Mouse (Mus musculus) stomach, embryonic 15.5 days (tissue): ENCODE data around the gene Macf1. TPM values are rescaled to one million over a fixed set of nuclear protein-coding genes. Genes with fewer than 3 reads are reported as not detected.
A peak's percentile ranks its signal among the peaks of the same experiment; 100 is the strongest.

Experiments
- ATAC-seq: fragments of 200-750 bp; cut with Nextera tagmentation; 2 replicates; pipeline ENCODE4 v1.8.0; 2017; ENCODE audit warnings: low read depth, moderate number of reproducible peaks, moderate TSS enrichment; ENCODE audit not compliant: insufficient read depth, low FRiP score
- H3K27ac ChIP-seq: fragments of 300-500 bp; sonication (generic); 2 replicates; pipeline ENCODE4 v1.5.1; 2015; ENCODE audit warnings: mild to moderate bottlenecking, inconsistent platforms
- H3K27me3 ChIP-seq: fragments of 300-500 bp; sonication (generic); replicated peaks from 2 replicates; pipeline ENCODE4 v1.6.1; 2015; ENCODE audit warnings: inconsistent platforms
- H3K36me3 ChIP-seq: fragments of 300-500 bp; sonication (generic); 2 replicates; pipeline ENCODE4 v1.6.1; 2015; ENCODE audit warnings: inconsistent platforms
- H3K4me1 ChIP-seq: fragments of 300-500 bp; sonication (generic); 2 replicates; pipeline ENCODE4 v1.6.1; 2015; ENCODE audit warnings: inconsistent platforms
- H3K4me2 ChIP-seq: fragments of 300-500 bp; sonication (generic); 2 replicates; pipeline ENCODE4 v1.6.1; 2015; ENCODE audit warnings: mild to moderate bottlenecking, inconsistent platforms
- H3K4me3 ChIP-seq: fragments of 300-500 bp; sonication (generic); replicated peaks from 2 replicates; pipeline ENCODE4 v1.5.1; 2015; ENCODE audit warnings: inconsistent platforms
- H3K9ac ChIP-seq: fragments of 300-500 bp; sonication (generic); 2 replicates; pipeline ENCODE4 v1.6.1; 2015; ENCODE audit warnings: inconsistent platforms
- H3K9me3 ChIP-seq: fragments of 300-500 bp; sonication (generic); 2 replicates; pipeline ENCODE4 v1.6.1; 2016; ENCODE audit warnings: inconsistent platforms
- WGBS: fragments of 180-500 bp; shearing (Covaris S2); methylation state at CpG from one replicate; pipeline ENCODE4 v1.1.7; 2015; 5-methylcytosine and 5-hydroxymethylcytosine counted together
- polyA plus RNA-seq: library from polyadenylated mRNA; unstranded; fragments of >200 nt; fragmentation: Nextera tagmentation; extraction: Ambion mirVana; gene quantifications from 2 replicates; pipeline ENCODE4 v1.2.1, GENCODE M21; 2015

Macf1 gene
- polyA plus RNA-seq, 1 experiment from 2014 or later, result 34.6 TPM

DNA sequence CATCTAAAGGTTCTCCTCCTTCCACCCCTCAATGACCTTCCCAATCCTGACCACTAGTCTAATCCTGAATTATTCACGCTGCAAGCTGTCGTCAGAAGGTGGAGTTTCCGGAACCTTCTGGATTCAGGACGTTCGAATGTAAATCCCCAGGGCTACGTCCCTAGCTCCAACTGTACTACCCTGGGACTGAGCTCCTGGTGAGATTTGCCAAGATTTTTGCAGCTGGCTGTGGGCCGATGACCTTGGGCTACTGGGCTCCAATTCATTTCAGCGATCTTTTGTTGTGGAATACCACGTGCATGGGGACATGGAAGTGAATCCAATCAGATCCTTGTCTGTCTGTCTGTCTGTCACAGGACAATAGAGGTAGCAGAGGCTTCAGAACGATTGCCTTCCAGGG, 6.2 kb upstream of the Macf1 start:
- no peaks in the 10 kb centered on the region for H3K36me3 ChIP-seq
- WGBS, result 86% methylated on average over 10 of the region's 10 CpGs
- H3K27me3 ChIP-seq, result peaks cover 12% of the 10 kb centered on the region; the same call in 1 of the 2 replicates
- no peak for ATAC-seq
- no peak overlapping the region for H3K4me3 ChIP-seq
- no peak overlapping the region for H3K4me2 ChIP-seq
- H3K9ac ChIP-seq, result no peak overlapping the region
- H3K9me3 ChIP-seq, result no peaks in the 10 kb centered on the region
- H3K27ac ChIP-seq, result no peak overlapping the region
- H3K4me1 ChIP-seq, result peaks cover 9% of the 10 kb centered on the region

DNA sequence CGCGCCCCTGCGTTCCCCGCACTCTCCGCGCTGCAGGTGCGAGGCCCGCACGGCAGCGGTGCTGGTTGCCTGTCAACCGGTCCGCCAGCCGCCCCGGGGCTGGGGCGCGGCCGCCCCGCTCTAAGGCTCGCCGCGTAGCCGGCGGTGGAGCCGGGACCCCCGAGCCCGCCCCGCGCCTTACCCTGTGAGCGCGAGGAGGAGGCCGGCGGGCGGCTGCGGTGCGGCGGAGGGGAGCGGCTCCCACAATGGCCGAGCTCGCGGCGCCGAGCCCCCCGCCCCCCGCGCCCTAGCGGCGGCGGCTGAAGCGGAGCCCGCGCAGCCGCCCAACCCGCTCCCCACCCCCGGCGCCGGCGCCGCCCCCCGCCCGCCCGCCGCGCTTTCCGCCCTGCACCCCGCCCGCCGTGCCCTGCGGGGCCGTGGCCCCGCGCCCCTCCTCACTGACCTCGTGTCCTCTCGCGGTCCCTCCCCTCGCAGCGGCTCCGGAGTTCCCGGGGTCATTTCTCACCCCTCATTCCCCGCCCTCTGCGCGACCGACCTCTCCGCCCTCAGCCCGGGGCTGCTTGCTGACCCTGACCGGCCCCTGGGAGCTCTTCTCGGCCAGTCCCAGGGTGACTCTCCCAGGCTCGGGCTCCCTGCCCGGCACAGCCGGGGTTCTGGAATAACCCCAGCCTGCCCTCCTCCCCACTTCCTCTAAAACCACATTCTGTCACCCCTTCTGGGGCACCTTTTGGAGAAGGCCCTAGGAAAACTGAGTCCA, 3.0 kb upstream of the Macf1 start:
- peak overlapping the region; percentile 100 for H3K4me2 ChIP-seq
- no peaks in the 10 kb centered on the region for H3K9me3 ChIP-seq
- H3K27ac ChIP-seq, result peak overlapping the region; percentile 54; the same call in 1 of the 2 replicates
- under 1% methylated on average over 61 of the region's 89 CpGs for WGBS
- peaks cover 16% of the 10 kb centered on the region; the same call in 1 of the 2 replicates for H3K27me3 ChIP-seq
- peaks cover 9% of the 10 kb centered on the region for H3K4me1 ChIP-seq
- peak overlapping the region; percentile 76 for H3K4me3 ChIP-seq
- peak overlapping the region; percentile 52 for H3K9ac ChIP-seq
- no peaks in the 10 kb centered on the region for H3K36me3 ChIP-seq
- ATAC-seq, result peak; percentile 54; the same call in 1 of the 2 replicates

DNA sequence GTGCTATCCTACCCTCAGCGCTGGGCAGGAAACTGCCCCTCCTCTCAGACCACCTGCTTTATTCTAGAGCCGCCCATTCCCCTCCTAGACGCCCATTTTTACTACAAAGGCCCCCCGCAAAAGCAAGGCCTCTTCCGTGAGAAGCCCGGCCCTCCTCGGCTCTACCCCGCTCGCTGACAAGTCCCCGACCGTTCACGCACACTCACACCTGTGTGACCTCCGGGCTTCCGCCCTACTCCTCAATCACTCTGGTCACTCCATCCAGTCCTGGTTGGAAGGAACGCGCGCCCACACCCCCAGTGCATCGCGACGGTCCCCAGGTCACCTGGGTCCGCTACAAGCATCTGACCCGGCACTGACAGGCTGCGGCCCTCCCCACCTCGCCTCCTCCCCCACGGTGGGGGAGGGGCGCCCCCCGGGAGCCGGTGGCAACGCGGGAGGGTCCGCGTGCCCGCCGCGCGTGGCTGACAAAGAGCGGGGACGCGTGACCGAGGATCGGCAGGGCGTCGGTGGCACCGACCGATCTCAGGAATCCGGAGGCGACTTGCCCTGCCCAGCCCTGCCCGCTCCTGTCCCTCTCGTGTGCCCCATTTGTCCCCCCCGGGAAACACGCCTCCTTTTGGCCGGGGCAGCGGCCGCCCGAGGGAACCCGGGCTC, 2.3 kb upstream of the Macf1 start:
- Histone ChIP-seq H3K4me3 (peak overlapping the region; percentile 76), H3K4me1 (peaks cover 9% of the 10 kb centered on the region), H3K9ac (peak overlapping the region; percentile 52), H3K27ac (no peak overlapping the region), H3K4me2 (peak overlapping the region; percentile 100), H3K36me3 (no peaks in the 10 kb centered on the region), H3K9me3 (no peaks in the 10 kb centered on the region), H3K27me3 (peaks cover 16% of the 10 kb centered on the region; the same call in 1 of the 2 replicates)
- WGBS, result 1% methylated on average over 53 of the region's 56 CpGs
- no peak for ATAC-seq

DNA sequence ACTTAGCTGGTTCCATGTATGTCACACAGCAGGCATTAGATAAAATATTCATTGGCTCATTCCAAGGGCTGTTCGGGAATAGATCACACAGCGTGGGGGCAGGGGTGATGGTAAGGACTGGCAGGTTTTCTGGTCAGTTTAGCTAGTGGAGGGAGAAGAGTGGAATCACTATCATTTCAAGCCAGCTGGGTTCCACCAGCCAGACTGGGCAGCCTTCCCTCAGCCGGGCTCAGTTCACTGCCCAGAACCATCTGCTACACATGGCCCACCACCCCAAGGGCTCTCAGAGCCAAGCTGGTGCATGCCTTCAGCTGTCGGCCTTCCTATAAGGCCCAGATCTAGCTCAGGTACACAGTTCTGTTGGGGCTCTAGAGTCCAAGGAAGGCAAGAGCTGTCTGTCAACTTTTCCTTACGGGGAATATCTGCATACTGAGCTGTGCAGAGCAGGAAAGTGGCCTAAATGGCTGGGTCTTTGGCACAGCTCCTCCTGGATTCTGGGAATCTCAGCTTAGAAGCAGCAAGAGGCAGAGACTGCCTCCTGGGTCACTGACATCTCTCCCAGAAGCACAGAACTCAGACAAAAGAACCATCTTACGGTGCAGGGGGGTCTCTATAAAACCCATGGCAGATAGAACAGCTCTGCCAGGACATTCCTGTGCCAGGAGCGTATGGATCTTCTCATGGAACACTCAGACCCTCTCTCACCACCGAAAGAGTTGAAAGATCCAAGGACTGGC, 1.5 kb upstream of the Macf1 start:
- peaks cover 16% of the 10 kb centered on the region; the same call in 1 of the 2 replicates for H3K27me3 ChIP-seq
- no peaks in the 10 kb centered on the region for H3K9me3 ChIP-seq
- ATAC-seq, result no peak
- H3K9ac ChIP-seq, result no peak overlapping the region
- H3K27ac ChIP-seq, result no peak overlapping the region
- no peaks in the 10 kb centered on the region for H3K36me3 ChIP-seq
- WGBS, result 63% methylated on average over 8 of the region's 8 CpGs
- peaks cover 9% of the 10 kb centered on the region for H3K4me1 ChIP-seq
- peak overlapping the region; percentile 76 for H3K4me3 ChIP-seq
- peak overlapping the region; percentile 100 for H3K4me2 ChIP-seq

DNA sequence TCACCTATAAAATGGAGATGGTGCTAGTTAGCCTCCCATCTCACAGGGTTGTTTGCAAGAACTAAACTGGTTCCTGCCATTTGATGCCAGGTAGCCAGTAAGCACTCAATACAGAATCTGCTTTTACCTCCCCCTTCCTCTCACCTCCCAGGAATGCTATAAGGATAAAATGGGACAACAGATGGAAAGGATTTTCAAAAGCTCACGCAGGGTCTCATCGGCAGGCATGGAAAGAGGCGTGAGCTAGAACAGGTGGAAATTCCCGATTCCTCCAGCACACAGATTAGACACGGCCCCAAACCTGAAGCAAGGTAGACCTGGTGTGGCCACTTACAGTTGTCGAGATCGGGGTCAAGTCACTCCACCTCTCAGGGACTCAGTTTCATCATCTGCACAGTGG, 886 bp upstream of the Macf1 start:
- H3K4me2 ChIP-seq, result no peak overlapping the region
- WGBS, result 83% methylated on average over 7 of the region's 7 CpGs
- no peak for ATAC-seq
- H3K9ac ChIP-seq, result no peak overlapping the region
- H3K4me1 ChIP-seq, result peaks cover 9% of the 10 kb centered on the region
- H3K4me3 ChIP-seq, result no peak overlapping the region
- no peaks in the 10 kb centered on the region for H3K9me3 ChIP-seq
- H3K36me3 ChIP-seq, result no peaks in the 10 kb centered on the region
- peaks cover 16% of the 10 kb centered on the region; the same call in 1 of the 2 replicates for H3K27me3 ChIP-seq
- H3K27ac ChIP-seq, result no peak overlapping the region

DNA sequence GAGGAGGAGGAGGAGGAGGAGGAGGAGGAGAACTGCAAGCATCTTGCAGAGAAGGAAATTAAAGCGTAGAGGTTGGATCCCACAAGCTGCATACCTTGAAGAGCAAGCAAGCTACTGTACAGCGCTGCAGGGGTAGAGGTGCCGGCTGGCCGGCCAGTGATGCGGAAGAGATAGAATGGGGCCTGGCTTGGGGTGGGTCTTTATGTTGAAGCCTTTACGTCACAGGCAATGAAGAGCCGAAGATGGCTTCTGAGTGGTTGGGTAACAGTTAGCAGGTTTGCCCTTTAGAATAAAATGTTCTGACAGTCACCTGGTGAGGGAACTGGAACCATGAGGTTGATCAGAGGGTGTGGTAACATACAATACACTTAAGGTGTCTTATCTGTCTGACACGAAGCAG, 1.9 kb downstream of the Macf1 start:
- Histone ChIP-seq H3K36me3 (no peaks in the 10 kb centered on the region), H3K9me3 (no peaks in the 10 kb centered on the region), H3K4me2 (no peak overlapping the region), H3K27ac (no peak overlapping the region), H3K27me3 (peaks cover 16% of the 10 kb centered on the region; the same call in 1 of the 2 replicates), H3K4me3 (no peak overlapping the region), H3K9ac (no peak overlapping the region), H3K4me1 (peaks cover 6% of the 10 kb centered on the region)
- 91% methylated on average over 8 of the region's 8 CpGs for WGBS
- ATAC-seq, result no peak

DNA sequence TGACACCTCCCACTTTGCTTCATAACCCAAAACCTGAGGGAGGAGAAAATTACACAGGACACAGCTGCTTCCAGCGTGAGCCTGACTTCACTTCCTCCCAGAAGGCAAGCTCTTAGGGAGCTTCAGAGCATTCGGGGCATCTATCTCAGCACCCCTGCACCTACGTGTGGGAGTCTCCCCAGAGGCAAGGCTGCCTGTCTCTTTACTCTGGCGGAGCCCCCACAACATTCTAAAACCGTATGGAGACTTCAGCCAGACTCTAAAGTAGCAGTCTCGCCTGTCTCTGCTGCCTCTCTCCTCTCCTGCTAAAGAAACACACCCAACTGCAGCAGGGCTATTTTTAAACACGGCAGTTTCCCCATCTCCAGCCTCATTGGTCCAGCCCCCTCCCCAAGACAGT, 3.2 kb downstream of the Macf1 start:
- H3K9ac ChIP-seq, result no peak overlapping the region
- peaks cover 10% of the 10 kb centered on the region; the same call in 1 of the 2 replicates for H3K27me3 ChIP-seq
- 0 out of 2 replicates have a peak, but pooled peaks have one; percentile 41 for ATAC-seq
- H3K4me1 ChIP-seq, result no peaks in the 10 kb centered on the region; the same call in 1 of the 2 replicates
- 38% methylated on average over 7 of the region's 7 CpGs for WGBS
- H3K27ac ChIP-seq, result no peak overlapping the region
- no peak overlapping the region for H3K4me3 ChIP-seq
- H3K9me3 ChIP-seq, result no peaks in the 10 kb centered on the region
- H3K4me2 ChIP-seq, result no peak overlapping the region
- H3K36me3 ChIP-seq, result no peaks in the 10 kb centered on the region

DNA sequence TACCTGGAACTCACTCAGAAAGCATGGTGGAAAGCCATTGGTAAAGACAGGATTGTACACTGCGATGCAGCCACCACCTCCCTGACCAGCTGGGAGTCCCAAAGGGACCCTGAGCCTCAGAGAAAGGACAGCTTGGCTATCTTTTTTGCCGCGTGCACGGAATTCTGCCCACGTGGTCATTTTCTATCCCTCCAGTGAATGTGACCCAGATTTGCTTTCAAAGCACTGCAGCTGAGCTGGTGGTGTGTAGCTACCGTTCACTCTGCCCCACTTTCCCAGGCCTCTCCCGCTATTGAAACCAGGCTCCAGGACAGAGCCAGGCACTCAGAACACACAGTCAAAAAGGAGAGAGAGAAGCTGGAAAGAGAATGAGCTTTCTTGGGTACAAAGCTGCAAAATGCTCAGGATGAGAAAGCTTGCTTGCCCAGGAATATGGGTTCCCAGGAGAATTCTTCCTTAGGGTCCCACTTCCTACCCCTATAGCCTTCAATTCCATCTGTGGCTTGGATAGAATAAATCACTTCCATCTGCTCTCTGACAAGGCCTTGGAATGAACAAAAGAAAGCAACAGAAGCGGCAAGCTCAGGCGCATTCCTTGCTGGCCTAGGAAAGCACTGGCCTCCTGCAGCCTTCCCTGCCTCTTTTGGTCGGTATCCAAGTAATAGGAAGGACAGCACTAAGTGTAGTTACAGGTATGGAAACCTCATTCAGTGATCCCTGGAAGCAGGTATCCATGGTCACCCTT, 6.9 kb downstream of the Macf1 start:
- H3K27ac ChIP-seq, result no peak overlapping the region
- H3K9ac ChIP-seq, result no peak overlapping the region
- H3K4me3 ChIP-seq, result no peak overlapping the region
- no peak for ATAC-seq
- WGBS, result 63% methylated on average over 10 of the region's 10 CpGs
- no peaks in the 10 kb centered on the region for H3K9me3 ChIP-seq
- H3K4me2 ChIP-seq, result no peak overlapping the region
- no peaks in the 10 kb centered on the region for H3K36me3 ChIP-seq
- no peaks in the 10 kb centered on the region for H3K27me3 ChIP-seq
- H3K4me1 ChIP-seq, result no peaks in the 10 kb centered on the region; the same call in 1 of the 2 replicates

DNA sequence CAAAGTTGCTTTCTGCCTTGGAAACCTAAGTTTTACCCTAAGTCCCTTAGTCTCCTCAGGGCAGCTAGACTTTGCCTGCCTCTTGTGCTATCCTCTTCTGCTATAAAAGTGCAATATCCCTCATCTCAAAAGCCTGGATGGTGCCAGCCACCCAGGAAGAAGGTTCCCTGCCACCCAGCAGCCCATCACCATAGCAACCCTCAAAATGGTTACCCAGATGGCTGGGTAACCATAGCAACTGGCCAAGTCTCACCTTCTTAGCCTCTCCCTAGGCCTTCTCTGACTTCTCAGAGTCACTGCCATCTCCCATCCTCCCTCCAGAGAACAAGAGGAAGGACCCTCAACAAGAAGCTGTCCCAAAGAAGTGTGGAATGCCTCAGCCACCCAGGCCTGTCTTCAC, 13.6 kb downstream of the Macf1 start:
- Histone ChIP-seq H3K36me3 (no peaks in the 10 kb centered on the region), H3K4me3 (no peak overlapping the region), H3K4me1 (peaks cover 6% of the 10 kb centered on the region), H3K27me3 (no peaks in the 10 kb centered on the region), H3K27ac (no peak overlapping the region), H3K9ac (no peak overlapping the region), H3K4me2 (no peak overlapping the region), H3K9me3 (no peaks in the 10 kb centered on the region)
- ATAC-seq, result no peak

DNA sequence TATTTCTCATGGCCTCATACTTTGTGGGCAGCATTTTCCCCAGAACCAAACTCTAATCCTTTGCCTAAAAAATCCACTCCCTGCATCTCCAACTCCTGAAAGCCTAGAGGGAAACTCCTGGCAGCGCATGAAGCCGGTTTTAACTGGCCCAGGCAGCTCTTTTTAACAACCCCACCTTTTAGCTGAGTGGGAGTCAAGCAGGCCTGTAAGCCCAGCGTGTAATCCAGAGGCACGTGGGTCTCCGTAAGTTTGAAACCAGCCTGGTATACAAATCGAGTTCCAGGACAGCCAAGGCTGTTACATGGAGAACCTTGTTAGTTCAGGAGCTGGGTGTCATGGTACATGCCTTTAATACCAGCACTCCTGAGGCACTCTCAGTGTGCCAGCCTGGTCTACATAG, 14.5 kb downstream of the Macf1 start:
- Histone ChIP-seq H3K4me2 (no peak overlapping the region), H3K4me1 (peaks cover 10% of the 10 kb centered on the region), H3K4me3 (no peak overlapping the region), H3K27me3 (no peaks in the 10 kb centered on the region), H3K27ac (no peak overlapping the region), H3K9ac (no peak overlapping the region), H3K9me3 (no peaks in the 10 kb centered on the region), H3K36me3 (no peaks in the 10 kb centered on the region)
- ATAC-seq, result no peak
- WGBS, result 75% methylated on average over 6 of the region's 6 CpGs

DNA sequence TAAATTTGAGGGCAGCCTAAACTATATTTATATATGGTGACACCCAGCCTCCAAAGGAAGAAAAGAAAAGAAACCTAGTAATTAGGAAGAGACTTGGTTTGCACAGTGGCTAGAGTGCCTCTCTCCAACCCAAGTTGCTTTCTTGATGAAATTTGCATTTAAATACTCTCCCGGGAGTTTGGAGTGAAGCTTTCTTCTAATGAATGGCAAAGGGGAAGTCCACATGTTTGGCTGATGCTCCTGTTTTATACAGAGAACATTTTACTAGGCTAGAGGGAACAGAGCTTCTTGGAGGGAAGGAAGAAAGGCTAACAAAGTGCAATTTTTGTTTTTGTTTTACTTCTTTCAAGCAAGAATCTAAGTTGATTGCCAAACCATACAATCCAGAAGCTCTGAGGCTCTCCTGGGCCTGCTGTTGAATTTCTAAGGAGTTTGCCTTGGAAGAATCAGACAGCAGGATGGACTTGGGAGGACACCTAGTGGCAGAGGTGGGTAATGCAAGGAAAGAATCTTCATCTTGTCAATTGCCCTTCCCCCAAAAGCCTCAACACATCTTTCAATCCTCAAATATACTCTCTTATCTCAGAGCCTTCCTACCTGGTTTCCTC, 16.8 kb downstream of the Macf1 start:
- Histone ChIP-seq H3K27me3 (no peaks in the 10 kb centered on the region), H3K4me3 (no peak overlapping the region), H3K9me3 (no peaks in the 10 kb centered on the region), H3K9ac (no peak overlapping the region), H3K27ac (no peak overlapping the region), H3K4me1 (peaks cover 20% of the 10 kb centered on the region), H3K4me2 (no peak overlapping the region), H3K36me3 (no peaks in the 10 kb centered on the region)
- 40% methylated on average over 1 of the region's 1 CpGs for WGBS
- no peak for ATAC-seq
